Mouse (Mus musculus) c-Kit-negative CD71-positive TER-119-positive erythroid progenitor cells, embryonic 14.5 days (primary cell): ENCODE data around the gene Bub3.

Source experiments
- DNase-seq: peaks from one replicate; pipeline ENCODE4 v3.0.0-alpha.2; 2013; ENCODE audit warnings: low read depth, low spot score

Bub3 gene

GRCm38 (mm10) chr7:131556116-131556515 is 3.9 kb upstream of the Bub3 start:
- no peak for DNase-seq

- no peak for DNase-seq
These were observed 3.3 kb upstream of the Bub3 start for GRCm38 (mm10) chr7:131556541-131557271.

GRCm38 (mm10) chr7:131557751-131558150 is 2.3 kb upstream of the Bub3 start:
- DNase-seq, result no peak

- no peak for DNase-seq
These were observed 648 bp downstream of the Bub3 start for GRCm38 (mm10) chr7:131560697-131561042.

- no peak for DNase-seq
These were observed 15.2 kb downstream of the Bub3 start for GRCm38 (mm10) chr7:131575246-131575645.

- no peak for DNase-seq
These were observed 22.2 kb downstream of the Bub3 start for GRCm38 (mm10) chr7:131582178-131582577.

- DNase-seq, result no peak
These were observed 25.5 kb downstream of the Bub3 start for GRCm38 (mm10) chr7:131585551-131585950.

- no peak for DNase-seq
These were observed 37.9 kb downstream of the Bub3 start for GRCm38 (mm10) chr7:131597779-131598482.

- DNase-seq, result no peak
These were observed 38.4 kb downstream of the Bub3 start for GRCm38 (mm10) chr7:131598483-131598824.

GRCm38 (mm10) chr7:131602106-131602505 is 42.1 kb downstream of the Bub3 start:
- no peak for DNase-seq

GRCm38 (mm10) chr7:131603186-131603585 is 43.2 kb downstream of the Bub3 start:
- DNase-seq, result no peak

- DNase-seq, result no peak
These were observed 44.9 kb downstream of the Bub3 start for GRCm38 (mm10) chr7:131604946-131605345.

GRCm38 (mm10) chr7:131605481-131605880 is 45.5 kb downstream of the Bub3 start:
- DNase-seq, result no peak

GRCm38 (mm10) chr7:131608049-131608448 is 48.0 kb downstream of the Bub3 start:
- no peak for DNase-seq

GRCm38 (mm10) chr7:131609677-131610076 is 49.7 kb downstream of the Bub3 start:
- DNase-seq, result no peak
